Mouse (Mus musculus) hindbrain, embryonic 11.5 days (tissue): ENCODE measurements around the gene Ccnc. TPM values are rescaled to one million over a fixed set of nuclear protein-coding genes. Genes with fewer than 3 reads are reported as not detected.
"Not testable (repeated sequence)": the region's sequence is repeated elsewhere in the genome, so short reads cannot be mapped to it uniquely, and the experiment has no call there.

Experiments used
- ATAC-seq: fragments of 200-750 bp; cut with Nextera tagmentation; 2 replicates; pipeline ENCODE4 v1.8.0; 2017; ENCODE audit warnings: mild to moderate bottlenecking, moderate TSS enrichment, moderate library complexity; ENCODE audit not compliant: low FRiP score
- DNase-seq: peaks from one replicate; pipeline ENCODE4 v3.0.0-alpha.2; 2015; ENCODE audit warnings: low spot score
- H3K27ac ChIP-seq: fragments of 300-500 bp; sonication (generic); 2 replicates; pipeline ENCODE4 v1.5.1; 2014; ENCODE audit warnings: mild to moderate bottlenecking, low read depth, low read length
- H3K27me3 ChIP-seq: fragments of 300-500 bp; sonication (generic); 2 replicates; pipeline ENCODE4 v1.6.1; 2014; ENCODE audit warnings: mild to moderate bottlenecking, low read length, moderate library complexity, mixed read lengths; ENCODE audit not compliant: control insufficient read depth, insufficient read depth
- H3K36me3 ChIP-seq: fragments of 300-500 bp; sonication (generic); 2 replicates; pipeline ENCODE4 v1.6.1; 2014; ENCODE audit warnings: mild to moderate bottlenecking, low read length, moderate library complexity, mixed read lengths; ENCODE audit not compliant: control insufficient read depth, insufficient read depth
- H3K4me1 ChIP-seq: fragments of 300-500 bp; sonication (generic); replicated peaks from 2 replicates; pipeline ENCODE4 v1.6.1; 2014; ENCODE audit warnings: low read length, mixed read lengths; ENCODE audit not compliant: control insufficient read depth, insufficient read depth
- H3K4me2 ChIP-seq: fragments of 300-500 bp; sonication (generic); replicated peaks from 2 replicates; pipeline ENCODE4 v1.6.1; 2014; ENCODE audit warnings: mild to moderate bottlenecking, low read depth, low read length
- H3K4me3 ChIP-seq: fragments of 300-500 bp; sonication (generic); 2 replicates; pipeline ENCODE4 v1.5.1; 2014; ENCODE audit warnings: low read depth, low read length
- H3K9ac ChIP-seq: fragments of 300-500 bp; sonication (generic); 2 replicates; pipeline ENCODE4 v1.6.1; 2014; ENCODE audit warnings: low read depth, low read length
- H3K9me3 ChIP-seq: fragments of 300-500 bp; sonication (generic); 2 replicates; pipeline ENCODE4 v1.6.1; 2016; ENCODE audit warnings: low read length; ENCODE audit not compliant: control insufficient read depth
- WGBS: fragments of 180-500 bp; shearing (Covaris S2); extraction: QIAGEN DNeasy Blood & Tissue Kit; methylation state at CpG from one replicate; pipeline ENCODE4 v1.1.7; 2014; 5-methylcytosine and 5-hydroxymethylcytosine counted together
- polyA plus RNA-seq: library from polyadenylated mRNA; unstranded; fragments of >200 nt; fragmentation: Nextera tagmentation; extraction: Ambion mirVana; gene quantifications from 2 replicates; pipeline ENCODE4 v1.2.1, GENCODE M21; 2014

The Ccnc gene
- polyA plus RNA-seq, 1 experiment from 2014 or later: 86.3 TPM

- 64% methylated on average over 1 of the region's 1 CpGs for WGBS
- H3K27me3 ChIP-seq: no peaks in the 10 kb centered on the region
These were observed 22.5 kb upstream of the Ccnc start for GRCm38 (mm10) chr4:21705046-21705445.

GRCm38 (mm10) chr4:21712147-21712546, 15.4 kb upstream of the Ccnc start:
- Histone ChIP-seq H3K9ac (no peak overlapping the region), H3K27me3 (no peaks in the 10 kb centered on the region), H3K9me3 (no peaks in the 10 kb centered on the region), H3K4me1 (0 out of 2 replicates have a peak, but pooled peaks cover 2% of the 10 kb centered on the region), H3K27ac (no peak overlapping the region), H3K4me2 (peak overlapping the region; percentile 23), H3K36me3 (no peaks in the 10 kb centered on the region), H3K4me3 (peak overlapping the region; percentile 6; the same call in 1 of the 2 replicates)
- ATAC-seq: peak; percentile 76
- peak; percentile 80 for DNase-seq
- 6% methylated on average over 13 of the region's 13 CpGs for WGBS

More at GRCm38 (mm10) chr4:21705046-21705445, 22.5 kb upstream of the Ccnc start:
- ATAC-seq (no peak), DNase-seq (no peak)
- no peak overlapping the region for H3K9ac ChIP-seq
- H3K4me3 ChIP-seq: no peak overlapping the region
- no peak overlapping the region for H3K4me2 ChIP-seq
- H3K36me3 ChIP-seq: no peaks in the 10 kb centered on the region
- no peak overlapping the region for H3K27ac ChIP-seq
- H3K4me1 ChIP-seq: no peaks in the 10 kb centered on the region
- H3K9me3 ChIP-seq: no peaks in the 10 kb centered on the region

- H3K27ac ChIP-seq: no peak overlapping the region
- peak; percentile 53 for ATAC-seq
- 40% methylated on average over 7 of the region's 7 CpGs for WGBS
These were observed 4.7 kb upstream of the Ccnc start for GRCm38 (mm10) chr4:21722752-21723334.

GRCm38 (mm10) chr4:21726912-21727614, 438 bp upstream of the Ccnc start:
- DNase-seq: peak; percentile 62
- Histone ChIP-seq H3K27ac (peak overlapping the region; percentile 75), H3K9me3 (no peaks in the 10 kb centered on the region), H3K27me3 (no peaks in the 10 kb centered on the region), H3K4me2 (peak overlapping the region; percentile 66), H3K36me3 (no peaks in the 10 kb centered on the region), H3K4me3 (peak overlapping the region; percentile 77), H3K9ac (peak overlapping the region; percentile 83), H3K4me1 (no peaks in the 10 kb centered on the region)
- ATAC-seq: peak; percentile 60
- 2% methylated on average over 22 of the region's 22 CpGs for WGBS

More at GRCm38 (mm10) chr4:21722752-21723334, 4.7 kb upstream of the Ccnc start:
- no peak overlapping the region for H3K9ac ChIP-seq
- H3K4me3 ChIP-seq: no peak overlapping the region
- peak; percentile 43 for DNase-seq
- no peak overlapping the region for H3K4me2 ChIP-seq
- no peaks in the 10 kb centered on the region for H3K9me3 ChIP-seq
- no peaks in the 10 kb centered on the region for H3K36me3 ChIP-seq
- H3K27me3 ChIP-seq: no peaks in the 10 kb centered on the region
- H3K4me1 ChIP-seq: no peaks in the 10 kb centered on the region

GRCm38 (mm10) chr4:21739169-21739568, 11.7 kb downstream of the Ccnc start:
- ATAC-seq (no peak), DNase-seq (no peak)
- H3K9me3 ChIP-seq: no peaks in the 10 kb centered on the region
- no peak overlapping the region for H3K27ac ChIP-seq
- H3K4me1 ChIP-seq: no peaks in the 10 kb centered on the region
- H3K9ac ChIP-seq: no peak overlapping the region
- no peak overlapping the region for H3K4me2 ChIP-seq
- no peaks in the 10 kb centered on the region for H3K27me3 ChIP-seq
- no peak overlapping the region for H3K4me3 ChIP-seq
- WGBS: 98% methylated on average over 4 of the region's 4 CpGs
- H3K36me3 ChIP-seq: no peaks in the 10 kb centered on the region

GRCm38 (mm10) chr4:21744142-21744541, 16.6 kb downstream of the Ccnc start:
- not testable (repeated sequence) for H3K27me3 ChIP-seq, H3K4me1 ChIP-seq, H3K27ac ChIP-seq, H3K9me3 ChIP-seq, H3K4me3 ChIP-seq, ATAC-seq, H3K36me3 ChIP-seq, DNase-seq, H3K9ac ChIP-seq, H3K4me2 ChIP-seq
- 98% methylated on average over 8 of the region's 8 CpGs for whole genome bisulfite sequencing

GRCm38 (mm10) chr4:21745723-21746122, 18.2 kb downstream of the Ccnc start:
- Histone ChIP-seq H3K27me3 (no peaks in the 10 kb centered on the region), H3K27ac (no peak overlapping the region), H3K4me1 (no peaks in the 10 kb centered on the region), H3K36me3 (no peaks in the 10 kb centered on the region), H3K4me3 (no peak overlapping the region), H3K9me3 (no peaks in the 10 kb centered on the region), H3K4me2 (no peak overlapping the region), H3K9ac (no peak overlapping the region)
- ATAC-seq (no peak), DNase-seq (no peak)
- 83% methylated on average over 5 of the region's 5 CpGs for WGBS

GRCm38 (mm10) chr4:21755123-21755789, 27.8 kb downstream of the Ccnc start:
- Histone ChIP-seq H3K4me1 (no peaks in the 10 kb centered on the region), H3K36me3 (no peaks in the 10 kb centered on the region), H3K27me3 (no peaks in the 10 kb centered on the region), H3K27ac (no peak overlapping the region), H3K4me2 (no peak overlapping the region), H3K9me3 (no peaks in the 10 kb centered on the region), H3K9ac (no peak overlapping the region), H3K4me3 (no peak overlapping the region)
- WGBS: 78% methylated on average over 4 of the region's 4 CpGs
- DNase-seq: no peak
- ATAC-seq: no peak
